Mouse (Mus musculus): ENCODE measurements around the gene Zfp961.
"Not testable (repeated sequence)": the region's sequence is repeated elsewhere in the genome, so short reads cannot be mapped to it uniquely, and the experiment has no call there.

DNA sequence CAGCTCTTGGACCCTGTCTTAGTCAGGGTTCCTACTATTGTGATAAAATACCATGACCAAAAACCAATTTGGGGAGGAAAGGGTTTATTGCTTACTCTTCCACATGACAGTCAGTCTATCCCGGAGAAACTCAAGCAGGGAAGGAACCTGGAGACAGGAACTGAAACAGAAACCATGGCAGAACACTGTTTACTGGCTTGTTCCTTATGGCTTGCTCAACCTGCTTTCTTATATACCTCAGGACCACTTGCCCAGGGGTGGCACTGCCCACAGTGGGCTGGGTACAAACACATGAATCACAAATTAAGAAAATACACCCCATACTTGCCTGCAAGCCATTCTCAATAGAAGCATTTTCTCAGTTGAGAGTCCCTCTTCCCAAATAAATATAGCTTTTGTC lies 47.8 kb upstream of the Zfp961 start:
- TF ChIP-seq CTCF (IDR thresholded peaks at IDR 0.05; ENCODE audit: low read depth, low read length); POLR2A (IDR thresholded peaks at IDR 0.05; ENCODE audit: borderline replicate concordance, low read depth, low read length): not testable (repeated sequence)
